Mouse (Mus musculus) urinary bladder, postnatal 4 days (tissue): ENCODE data around the gene Sox5.

ENCODE experiments used
- DNase-seq, 2 experiments: peaks; one replicate each; pipeline ENCODE4 v3.0.0; 2021 to 2022; ENCODE audit warnings: low spot score in 2 of 2

Gene Sox5

GRCm38 (mm10) chr6:144772175-144772918 lies 9.4 kb downstream of the Sox5 start:
- no peak for DNase-seq

- DNase-seq: no peak
These were observed 12.7 kb downstream of the Sox5 start for GRCm38 (mm10) chr6:144769060-144769459.

- DNase-seq: no peak
These were observed 19.9 kb downstream of the Sox5 start for GRCm38 (mm10) chr6:144761902-144762301.

GRCm38 (mm10) chr6:144759193-144759592 lies 22.6 kb downstream of the Sox5 start:
- DNase-seq: no peak

GRCm38 (mm10) chr6:144757414-144757813 lies 24.4 kb downstream of the Sox5 start:
- no peak for DNase-seq

GRCm38 (mm10) chr6:144756444-144756843 lies 25.3 kb downstream of the Sox5 start:
- DNase-seq: no peak

- no peak for DNase-seq
These were observed 26.5 kb downstream of the Sox5 start for GRCm38 (mm10) chr6:144755304-144755703.

GRCm38 (mm10) chr6:144754366-144754765 lies 27.4 kb downstream of the Sox5 start:
- no peak for DNase-seq

- DNase-seq: no peak
These were observed 27.8 kb downstream of the Sox5 start for GRCm38 (mm10) chr6:144753963-144754296.

GRCm38 (mm10) chr6:144753225-144753962 lies 28.4 kb downstream of the Sox5 start:
- no peak for DNase-seq

GRCm38 (mm10) chr6:144751581-144751980 lies 30.2 kb downstream of the Sox5 start:
- no peak for DNase-seq

- DNase-seq: no peak
These were observed 31.6 kb downstream of the Sox5 start for GRCm38 (mm10) chr6:144750197-144750596.

- no peak for DNase-seq
These were observed 35.3 kb downstream of the Sox5 start for GRCm38 (mm10) chr6:144746436-144746835.

GRCm38 (mm10) chr6:144742559-144742958 lies 39.2 kb downstream of the Sox5 start:
- DNase-seq: no peak

- no peak for DNase-seq
These were observed 40.6 kb downstream of the Sox5 start for GRCm38 (mm10) chr6:144741080-144741655.

- no peak for DNase-seq
These were observed 41.4 kb downstream of the Sox5 start for GRCm38 (mm10) chr6:144740343-144740742.

GRCm38 (mm10) chr6:144739753-144740152 lies 42.0 kb downstream of the Sox5 start:
- DNase-seq: no peak

- no peak for DNase-seq
These were observed 44.0 kb downstream of the Sox5 start for GRCm38 (mm10) chr6:144737786-144738185.

- no peak for DNase-seq
These were observed 50.4 kb downstream of the Sox5 start for GRCm38 (mm10) chr6:144731251-144731970.

- no peak for DNase-seq
These were observed 58.1 kb downstream of the Sox5 start for GRCm38 (mm10) chr6:144723530-144724144.

GRCm38 (mm10) chr6:144723024-144723423 lies 58.8 kb downstream of the Sox5 start:
- DNase-seq: no peak

GRCm38 (mm10) chr6:144720846-144721245 lies 60.9 kb downstream of the Sox5 start:
- no peak for DNase-seq
